Mouse (Mus musculus) hematopoietic stem cell, adult 5-6 weeks (primary cell): Measurements from ENCODE around the gene Nfatc2. TPM values are rescaled to one million over a fixed set of nuclear protein-coding genes. Genes with fewer than 3 reads are reported as not detected.
A peak's percentile ranks its signal among the peaks of the same experiment; 100 is the strongest.

Experiments used
- ATAC-seq, 2 experiments: fragments of 125-278 bp in 1 of 2; replicated peaks in 1 of 2; 2 replicates each; pipeline ENCODE4 v1.8.0; 2016 to 2017; ENCODE audit warnings: inconsistent platforms in 2 of 2, mild to moderate bottlenecking in 2 of 2, moderate number of reproducible peaks in 2 of 2, low read depth in 1 of 2, moderate TSS enrichment in 1 of 2; ENCODE audit not compliant: low FRiP score in 2 of 2, poor library complexity in 2 of 2, severe bottlenecking in 2 of 2, insufficient read depth in 1 of 2, low TSS enrichment in 1 of 2
- total RNA-seq: library from RNA; stranded (forward); fragments of 172-1452, 232-1000 nt; gene quantifications from 2 replicates; pipeline ENCODE4 v1.2.3, GENCODE M21; 2017

The Nfatc2 gene
- total RNA-seq, 1 experiment from 2014 or later = 5.6 TPM

DNA sequence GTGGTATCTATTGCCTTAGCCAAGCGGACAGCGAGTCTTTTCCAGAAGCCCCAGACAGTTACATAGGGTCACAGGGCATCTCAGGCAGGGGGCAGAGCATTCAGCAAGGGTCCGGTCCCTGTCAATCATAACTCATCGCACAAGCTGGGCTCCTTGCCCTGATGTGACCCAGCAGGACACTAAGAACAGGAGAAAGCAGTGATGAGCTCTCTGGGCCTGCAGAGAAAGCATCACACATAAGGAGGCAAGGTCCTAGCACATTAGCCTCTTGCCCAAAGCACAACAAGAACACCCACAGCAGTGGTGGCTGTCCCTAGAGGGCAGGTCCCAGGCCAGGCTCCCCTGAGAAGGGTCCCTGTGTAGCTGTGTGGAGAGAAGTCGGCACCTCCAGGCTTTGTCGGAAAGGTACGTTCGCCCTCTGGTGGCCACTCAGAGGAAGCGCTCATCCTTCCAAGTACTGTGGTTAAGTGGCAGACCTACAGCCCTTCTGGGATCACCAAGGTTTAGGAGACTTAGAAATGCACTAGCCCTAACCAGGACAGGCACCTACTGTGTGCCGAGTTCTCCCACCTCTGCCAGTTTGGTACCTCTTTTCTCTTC, 156.1 kb downstream of the Nfatc2 start:
- peak; percentile 77 to 79 for ATAC-seq

DNA sequence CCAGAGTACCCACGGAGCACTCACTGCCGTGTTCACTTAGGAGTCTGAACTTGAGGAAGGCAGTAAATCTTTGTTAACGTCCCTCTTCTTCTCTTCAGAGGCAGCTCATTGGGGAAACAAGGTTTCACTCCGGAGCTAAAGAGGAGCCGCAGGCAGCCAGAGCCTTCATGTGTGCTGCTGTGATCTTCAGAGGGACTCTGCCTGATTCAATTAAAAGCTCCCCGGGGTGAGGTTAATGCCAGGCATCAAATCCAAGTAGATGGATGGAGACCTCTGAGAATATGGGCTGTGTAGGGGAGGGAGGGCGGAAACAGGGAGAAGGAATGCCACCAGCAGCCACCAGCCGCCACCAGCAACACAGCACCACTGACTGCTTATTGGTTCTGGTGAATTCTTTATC, 157.3 kb downstream of the Nfatc2 start:
- no peak for ATAC-seq

GRCm38 (mm10) chr2:168441494-168441893, 160.0 kb downstream of the Nfatc2 start:
- ATAC-seq = no peak

DNA sequence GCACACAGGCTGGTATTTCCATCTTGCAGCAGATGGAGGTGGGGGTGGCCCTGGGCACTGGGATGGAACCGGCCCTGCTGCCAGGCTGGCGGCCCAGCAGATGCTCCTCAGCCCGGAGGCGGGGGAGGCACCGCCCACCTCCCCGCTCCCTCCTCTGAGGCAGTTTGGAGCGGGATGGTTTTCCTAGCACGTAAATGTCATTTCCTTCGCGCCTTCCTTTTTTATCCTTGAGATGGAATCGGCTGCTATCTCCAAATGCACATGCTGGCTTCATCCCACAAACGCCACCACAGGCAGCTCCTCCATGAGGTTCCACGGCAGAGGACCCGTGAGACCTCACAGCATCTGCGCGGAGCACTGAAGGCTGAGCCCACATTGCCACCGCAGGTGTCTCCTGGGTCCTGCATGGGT, 160.5 kb downstream of the Nfatc2 start:
- ATAC-seq = no peak

DNA sequence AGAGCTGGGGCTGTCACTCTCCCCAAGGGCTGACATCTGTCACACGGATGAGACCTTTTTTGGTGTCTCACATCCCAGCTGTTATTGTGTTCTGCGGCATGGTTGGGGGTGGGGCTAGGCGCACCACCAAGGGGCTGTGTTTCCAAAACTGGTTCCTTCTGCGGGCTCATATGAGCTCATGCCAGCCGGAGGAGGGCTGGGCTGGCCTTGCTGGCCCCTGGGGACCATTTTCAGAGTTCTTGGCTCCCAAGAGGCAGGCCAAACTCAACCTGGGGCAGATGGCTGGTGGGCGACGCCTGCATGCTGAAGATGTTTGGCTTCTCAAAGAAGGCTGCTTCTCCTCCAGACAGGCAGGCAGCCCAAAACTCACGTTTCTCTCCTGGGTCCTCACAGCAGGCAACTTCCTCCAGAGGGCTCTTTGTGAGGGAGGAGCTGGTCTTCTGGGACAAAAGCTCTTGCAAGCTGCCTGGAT, 162.4 kb downstream of the Nfatc2 start:
- no peak for ATAC-seq

GRCm38 (mm10) chr2:168434187-168434586, 167.3 kb downstream of the Nfatc2 start:
- ATAC-seq = no peak

DNA sequence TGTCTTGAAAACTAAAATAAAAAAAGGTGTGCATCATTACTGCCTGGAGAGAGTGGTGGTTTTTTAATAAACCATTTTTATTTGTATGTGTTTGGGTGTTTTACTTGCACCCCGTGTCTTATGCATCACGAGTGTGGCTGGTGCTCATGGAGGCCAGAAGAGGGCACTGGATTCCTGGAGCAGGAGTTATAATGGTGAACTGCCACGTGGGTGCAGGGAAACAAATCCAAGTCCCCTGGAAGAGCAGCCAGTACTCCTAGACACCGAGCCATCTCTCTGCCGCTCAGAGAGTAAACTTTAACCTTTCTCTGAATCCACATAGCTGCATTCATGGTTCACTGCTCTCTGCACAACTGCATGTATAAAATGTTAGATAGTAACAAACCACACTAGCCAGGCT, 168.1 kb downstream of the Nfatc2 start:
- ATAC-seq = no peak

- no peak for ATAC-seq
Measured at GRCm38 (mm10) chr2:168432394-168432793, 169.1 kb downstream of the Nfatc2 start.

DNA sequence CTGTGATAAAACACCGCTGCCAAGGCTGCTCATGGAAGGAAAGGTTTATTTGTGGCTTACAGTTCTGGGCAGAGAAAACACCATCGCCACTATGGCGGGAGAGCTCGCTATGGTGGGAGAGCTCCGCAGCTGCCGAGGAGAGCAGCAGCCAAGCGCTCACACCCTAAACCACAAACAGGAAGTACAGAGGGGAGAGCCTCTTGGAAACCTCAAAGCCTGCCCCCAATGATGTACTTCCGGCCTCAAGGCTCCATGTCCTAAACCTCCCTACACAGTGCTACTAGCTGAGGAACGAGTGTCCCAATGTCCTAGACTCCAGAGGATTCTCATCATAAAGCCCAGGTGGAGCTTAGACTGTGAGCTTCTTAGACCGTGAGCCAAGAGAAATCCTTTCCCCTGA, 171.9 kb downstream of the Nfatc2 start:
- ATAC-seq = peak; percentile 71 to 77; a peak in 3 of 4 replicates

- no peak for ATAC-seq
Measured at GRCm38 (mm10) chr2:168428375-168428901, 173.0 kb downstream of the Nfatc2 start.

Other genes with a start within 250 kb of the Nfatc2 start
- gene Atp9a, start 140.8 kb upstream of the Nfatc2 start, total RNA-seq = 1.1 and 1.2 TPM in 2 replicates
- gene Sall4, start 166.3 kb upstream of the Nfatc2 start, total RNA-seq = not detected in 2 replicates